Mouse (Mus musculus) lung, embryonic 15.5 days (tissue): Measurements from ENCODE around the gene Ager. TPM values are rescaled to one million over a fixed set of nuclear protein-coding genes. Genes with fewer than 3 reads are reported as not detected.

Experiments
- ATAC-seq: fragments of 200-750 bp; cut with Nextera tagmentation; 2 replicates; pipeline ENCODE4 v1.8.0; 2017; ENCODE audit warnings: moderate number of reproducible peaks, borderline replicate concordance; ENCODE audit not compliant: low FRiP score, low TSS enrichment; ENCODE audit errors: extremely low read depth
- H3K27ac ChIP-seq: fragments of 300-500 bp; sonication (generic); 2 replicates; pipeline ENCODE4 v1.5.1; 2015; ENCODE audit warnings: moderate library complexity, mild to moderate bottlenecking, inconsistent platforms
- H3K27me3 ChIP-seq: fragments of 300-500 bp; sonication (generic); 2 replicates; pipeline ENCODE4 v1.6.1; 2015; ENCODE audit warnings: inconsistent platforms
- H3K36me3 ChIP-seq: fragments of 300-500 bp; sonication (generic); 2 replicates; pipeline ENCODE4 v1.6.1; 2015; ENCODE audit warnings: inconsistent platforms
- H3K4me1 ChIP-seq: fragments of 300-500 bp; sonication (generic); 2 replicates; pipeline ENCODE4 v1.6.1; 2015; ENCODE audit warnings: inconsistent platforms
- H3K4me2 ChIP-seq: fragments of 300-500 bp; sonication (generic); 2 replicates; pipeline ENCODE4 v1.6.1; 2015; ENCODE audit warnings: inconsistent platforms, mild to moderate bottlenecking, moderate library complexity
- H3K4me3 ChIP-seq: fragments of 300-500 bp; sonication (generic); 2 replicates; pipeline ENCODE4 v1.5.1; 2015; ENCODE audit warnings: mild to moderate bottlenecking, inconsistent platforms
- H3K9ac ChIP-seq: fragments of 300-500 bp; sonication (generic); 2 replicates; pipeline ENCODE4 v1.6.1; 2015; ENCODE audit warnings: inconsistent platforms
- H3K9me3 ChIP-seq: fragments of 300-500 bp; sonication (generic); 2 replicates; pipeline ENCODE4 v1.6.1; 2016; ENCODE audit warnings: inconsistent platforms
- WGBS: fragments of 180-500 bp; shearing (Covaris S2); methylation state at CpG from one replicate; pipeline ENCODE4 v1.1.7; 2015; 5-methylcytosine and 5-hydroxymethylcytosine counted together
- polyA plus RNA-seq: library from polyadenylated mRNA; unstranded; fragments of >200 nt; fragmentation: Nextera tagmentation; extraction: Ambion mirVana; gene quantifications from 2 replicates; pipeline ENCODE4 v1.2.1, GENCODE M21; 2015

Gene Ager
- 197 and 248 TPM in 2 replicates for polyA plus RNA-seq

DNA sequence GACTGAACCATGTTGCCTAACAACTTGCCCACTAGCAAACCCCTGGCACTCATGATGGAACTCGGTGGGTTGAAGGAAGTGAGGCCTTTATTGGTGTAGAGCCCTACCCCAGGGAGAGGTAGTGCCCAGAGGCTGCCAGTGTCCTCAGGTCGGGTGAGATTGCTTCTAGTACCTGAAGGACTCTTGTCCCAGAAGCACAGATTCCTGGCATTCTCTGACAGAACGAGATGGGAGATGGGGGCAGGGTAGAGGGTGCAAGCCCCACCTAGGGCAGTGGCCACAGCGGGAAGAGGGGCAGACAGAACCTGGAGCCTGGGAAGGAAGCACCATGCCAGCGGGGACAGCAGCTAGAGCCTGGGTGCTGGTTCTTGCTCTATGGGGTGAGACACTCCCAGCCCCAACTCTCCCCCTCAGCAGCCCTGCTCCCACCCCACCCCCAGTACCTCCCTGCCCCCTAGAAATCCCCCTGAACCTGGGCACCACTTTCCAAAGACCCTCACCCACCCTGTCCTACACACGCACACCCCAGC is at the start of gene Ager:
Gene Ager (plus strand): TSS at position 297 of the 530 bp plus-strand sequence.
- H3K27ac ChIP-seq = peak within 1 kb of the TSS; percentile 56
- peak; percentile 56; the same call in 1 of the 2 replicates for ATAC-seq
- no peaks in the 10 kb centered on the region for H3K27me3 ChIP-seq
- peaks cover 70% of the 10 kb centered on the region for H3K4me1 ChIP-seq
- H3K4me2 ChIP-seq = peak within 1 kb of the TSS; percentile 49
- H3K36me3 ChIP-seq = peaks cover 39% of the 10 kb centered on the region
- WGBS = 8% methylated on average over 6 of the region's 6 CpGs
- no peaks in the 10 kb centered on the region for H3K9me3 ChIP-seq
- H3K4me3 ChIP-seq = peak within 1 kb of the TSS; percentile 31
- H3K9ac ChIP-seq = peak within 1 kb of the TSS; percentile 27; the same call in 1 of the 2 replicates

DNA sequence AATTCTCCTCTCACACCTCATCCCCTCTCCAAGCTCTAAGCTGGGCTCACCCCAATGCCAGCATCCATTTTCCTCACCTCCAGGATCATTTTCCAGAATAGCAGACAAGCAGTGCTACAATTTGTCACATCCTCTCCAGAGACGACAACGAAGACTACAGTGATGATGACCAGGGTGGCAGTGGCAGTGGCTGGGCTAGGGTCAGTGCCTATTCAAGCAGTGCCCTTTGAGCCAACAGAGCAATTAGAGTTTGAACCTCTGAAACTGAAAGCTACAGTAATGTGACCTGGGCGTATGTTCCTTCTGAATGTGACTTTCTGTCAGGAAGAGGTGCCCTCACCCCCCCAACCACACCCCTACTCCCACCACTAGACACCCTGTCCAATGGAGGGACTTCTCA is 48.5 kb upstream of the Ager start:
- H3K27me3 ChIP-seq = no peaks in the 10 kb centered on the region
- no peak for ATAC-seq
- no peak overlapping the region for H3K9ac ChIP-seq
- no peak overlapping the region for H3K4me3 ChIP-seq
- H3K4me2 ChIP-seq = no peak overlapping the region
- WGBS = 88% methylated on average over 3 of the region's 3 CpGs
- H3K27ac ChIP-seq = no peak overlapping the region
- no peaks in the 10 kb centered on the region for H3K9me3 ChIP-seq
- no peaks in the 10 kb centered on the region for H3K4me1 ChIP-seq
- H3K36me3 ChIP-seq = no peaks in the 10 kb centered on the region

DNA sequence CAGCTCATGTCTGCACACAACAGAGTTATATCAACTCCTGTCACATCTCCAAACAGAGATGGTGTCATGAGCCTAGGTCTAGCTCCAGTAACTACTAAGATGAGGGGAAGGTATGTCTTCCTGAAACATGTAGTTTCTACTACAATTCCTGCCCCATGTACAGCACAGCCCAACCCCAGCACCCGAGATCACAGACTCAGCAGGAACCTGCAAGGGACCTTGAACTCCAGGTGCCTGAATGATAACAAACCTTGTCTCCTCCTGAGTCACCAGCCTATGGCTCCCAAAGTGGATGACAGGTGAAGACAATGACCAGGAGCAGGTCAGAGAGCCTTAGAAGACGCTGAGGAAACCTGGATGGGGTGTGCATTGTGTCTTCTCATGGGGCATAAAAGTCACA is 47.8 kb upstream of the Ager start:
- no peak for ATAC-seq
- H3K9me3 ChIP-seq = no peaks in the 10 kb centered on the region
- no peak overlapping the region for H3K4me2 ChIP-seq
- no peak overlapping the region for H3K9ac ChIP-seq
- no peak overlapping the region for H3K4me3 ChIP-seq
- 64% methylated on average over 2 of the region's 2 CpGs for WGBS
- H3K36me3 ChIP-seq = no peaks in the 10 kb centered on the region
- no peaks in the 10 kb centered on the region for H3K4me1 ChIP-seq
- H3K27me3 ChIP-seq = no peaks in the 10 kb centered on the region
- H3K27ac ChIP-seq = no peak overlapping the region

GRCm38 (mm10) chr17:34555483-34555882 is 42.2 kb upstream of the Ager start:
- Histone ChIP-seq H3K4me2 (no peak overlapping the region), H3K36me3 (no peaks in the 10 kb centered on the region), H3K4me1 (peaks cover 2% of the 10 kb centered on the region; the same call in 1 of the 2 replicates), H3K9ac (no peak overlapping the region), H3K27me3 (no peaks in the 10 kb centered on the region), H3K9me3 (no peaks in the 10 kb centered on the region), H3K4me3 (no peak overlapping the region), H3K27ac (no peak overlapping the region)
- ATAC-seq = no peak
- WGBS = 13% methylated on average over 5 of the region's 5 CpGs

GRCm38 (mm10) chr17:34556406-34556805 is 41.3 kb upstream of the Ager start:
- WGBS = 79% methylated on average over 8 of the region's 8 CpGs
- no peak overlapping the region for H3K27ac ChIP-seq
- H3K4me3 ChIP-seq = no peak overlapping the region
- no peaks in the 10 kb centered on the region for H3K36me3 ChIP-seq
- no peaks in the 10 kb centered on the region for H3K9me3 ChIP-seq
- ATAC-seq = no peak
- peaks cover 2% of the 10 kb centered on the region; the same call in 1 of the 2 replicates for H3K4me1 ChIP-seq
- H3K27me3 ChIP-seq = no peaks in the 10 kb centered on the region
- no peak overlapping the region for H3K9ac ChIP-seq
- H3K4me2 ChIP-seq = no peak overlapping the region

GRCm38 (mm10) chr17:34557411-34557810 is 40.3 kb upstream of the Ager start:
- 67% methylated on average over 11 of the region's 11 CpGs for WGBS
- ATAC-seq = no peak
- no peak overlapping the region for H3K9ac ChIP-seq
- H3K4me3 ChIP-seq = no peak overlapping the region
- no peaks in the 10 kb centered on the region for H3K9me3 ChIP-seq
- H3K27ac ChIP-seq = no peak overlapping the region
- no peaks in the 10 kb centered on the region for H3K27me3 ChIP-seq
- no peaks in the 10 kb centered on the region for H3K36me3 ChIP-seq
- peaks cover 2% of the 10 kb centered on the region; the same call in 1 of the 2 replicates for H3K4me1 ChIP-seq
- no peak overlapping the region for H3K4me2 ChIP-seq

- peaks cover 5% of the 10 kb centered on the region for H3K4me1 ChIP-seq
- 63% methylated on average over 7 of the region's 7 CpGs for WGBS
- no peak overlapping the region for H3K9ac ChIP-seq
- ATAC-seq = no peak
- no peak overlapping the region for H3K27ac ChIP-seq
- no peaks in the 10 kb centered on the region for H3K36me3 ChIP-seq
- H3K4me2 ChIP-seq = no peak overlapping the region
- no peaks in the 10 kb centered on the region for H3K9me3 ChIP-seq
- H3K27me3 ChIP-seq = no peaks in the 10 kb centered on the region
- no peak overlapping the region for H3K4me3 ChIP-seq
Measured at GRCm38 (mm10) chr17:34559116-34559515, 38.5 kb upstream of the Ager start.

DNA sequence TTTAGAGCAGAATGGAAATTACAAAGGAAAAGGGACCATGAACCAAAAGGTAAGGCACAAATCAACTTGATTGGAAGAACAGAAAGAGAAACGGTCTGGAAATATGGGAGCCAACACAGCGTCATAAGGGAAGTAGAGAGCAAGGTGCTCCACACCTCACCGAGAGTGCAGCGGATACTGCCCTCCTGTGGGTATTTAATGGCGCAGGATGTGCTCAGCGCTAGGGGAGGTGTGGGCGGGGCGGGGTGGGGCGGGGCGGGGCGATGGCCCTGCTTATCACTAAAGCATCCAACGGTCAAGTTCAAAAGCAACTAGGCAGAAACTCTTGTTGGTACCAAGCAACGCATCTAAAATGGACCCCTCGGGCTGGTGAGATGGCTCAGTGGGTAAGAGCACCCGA is 37.8 kb upstream of the Ager start:
- Histone ChIP-seq H3K9me3 (no peaks in the 10 kb centered on the region), H3K4me1 (peaks cover 13% of the 10 kb centered on the region), H3K27me3 (no peaks in the 10 kb centered on the region), H3K4me3 (no peak overlapping the region), H3K27ac (no peak overlapping the region), H3K36me3 (no peaks in the 10 kb centered on the region), H3K9ac (no peak overlapping the region), H3K4me2 (no peak overlapping the region)
- 20% methylated on average over 15 of the region's 15 CpGs for WGBS
- ATAC-seq = no peak

- no peaks in the 10 kb centered on the region for H3K27me3 ChIP-seq
- H3K4me2 ChIP-seq = no peak overlapping the region; the same call in 1 of the 2 replicates
- H3K9me3 ChIP-seq = no peaks in the 10 kb centered on the region
- H3K27ac ChIP-seq = no peak overlapping the region
- WGBS = 86% methylated on average over 6 of the region's 6 CpGs
- peaks cover 16% of the 10 kb centered on the region for H3K4me1 ChIP-seq
- no peaks in the 10 kb centered on the region for H3K36me3 ChIP-seq
- no peak overlapping the region for H3K9ac ChIP-seq
- H3K4me3 ChIP-seq = no peak overlapping the region
- no peak for ATAC-seq
Measured at GRCm38 (mm10) chr17:34560438-34560837, 37.2 kb upstream of the Ager start.

GRCm38 (mm10) chr17:34561200-34561599 is 36.5 kb upstream of the Ager start:
- Histone ChIP-seq H3K4me1 (peaks cover 16% of the 10 kb centered on the region), H3K4me2 (peak overlapping the region; percentile 31; the same call in 1 of the 2 replicates), H3K9me3 (no peaks in the 10 kb centered on the region), H3K27me3 (no peaks in the 10 kb centered on the region), H3K36me3 (no peaks in the 10 kb centered on the region), H3K4me3 (no peak overlapping the region), H3K27ac (peak overlapping the region; percentile 64), H3K9ac (no peak overlapping the region)
- 61% methylated on average over 8 of the region's 8 CpGs for WGBS
- no peak for ATAC-seq

GRCm38 (mm10) chr17:34562595-34562994 is 35.1 kb upstream of the Ager start:
- no peaks in the 10 kb centered on the region for H3K27me3 ChIP-seq
- H3K27ac ChIP-seq = no peak overlapping the region
- no peak overlapping the region for H3K9ac ChIP-seq
- H3K4me2 ChIP-seq = no peak overlapping the region
- no peak overlapping the region for H3K4me3 ChIP-seq
- H3K9me3 ChIP-seq = no peaks in the 10 kb centered on the region
- 58% methylated on average over 3 of the region's 3 CpGs for WGBS
- H3K36me3 ChIP-seq = no peaks in the 10 kb centered on the region
- no peak for ATAC-seq
- H3K4me1 ChIP-seq = peaks cover 16% of the 10 kb centered on the region

DNA sequence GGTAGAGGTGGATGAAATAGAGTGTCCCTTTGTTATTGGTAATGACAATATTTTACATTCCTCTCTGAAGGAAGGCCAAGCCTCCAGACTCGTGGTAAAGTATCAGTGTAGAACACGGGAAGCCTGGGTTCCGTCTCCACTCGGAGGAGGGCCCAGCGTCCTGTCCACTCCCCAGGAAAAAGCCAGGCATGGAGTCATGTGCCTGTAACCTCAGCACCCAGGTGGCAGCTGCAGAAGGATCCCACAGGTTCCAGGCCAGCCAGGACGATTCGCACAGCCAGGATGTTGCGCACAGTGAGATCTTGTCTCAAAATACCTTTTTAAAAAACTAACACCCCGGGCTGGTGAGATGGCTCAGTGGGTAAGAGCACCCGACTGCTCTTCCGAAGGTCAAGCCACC is 34.3 kb upstream of the Ager start:
- 67% methylated on average over 11 of the region's 11 CpGs for WGBS
- no peak for ATAC-seq

More for the DNA sequence above, 34.3 kb upstream of the Ager start:
- Histone ChIP-seq H3K9me3 (no peaks in the 10 kb centered on the region), H3K4me1 (peaks cover 16% of the 10 kb centered on the region), H3K9ac (no peak overlapping the region), H3K4me2 (no peak overlapping the region), H3K4me3 (no peak overlapping the region), H3K36me3 (no peaks in the 10 kb centered on the region), H3K27me3 (no peaks in the 10 kb centered on the region), H3K27ac (no peak overlapping the region)
